Mouse (Mus musculus) megakaryocyte, embryonic 14.5 days (primary cell): ENCODE data around the gene Tgfbr3.

Experiments
- FLI1 ChIP-seq: IDR thresholded peaks from 2 replicates; pipeline ENCODE4 v1.6.1; 2012; ENCODE audit warnings: low read length, inconsistent platforms, mixed read lengths
- GATA1 ChIP-seq: IDR thresholded peaks from 3 replicates; pipeline ENCODE4 v1.6.1; 2012; ENCODE audit warnings: mixed read lengths, low read length, inconsistent platforms, borderline replicate concordance

GRCm38 (mm10) chr5:107176796-107177195 lies 112.6 kb downstream of the Tgfbr3 start:
- TF ChIP-seq GATA1 (no peak), FLI1 (no peak)
